Mouse (Mus musculus): ENCODE results near the gene Fkbp5.
"Not testable (repeated sequence)": the region's sequence is repeated elsewhere in the genome, so short reads cannot be mapped to it uniquely, and the experiment has no call there.

The Fkbp5 gene

GRCm38 (mm10) chr17:28418954-28419353 is 98.4 kb downstream of the Fkbp5 start:
- DNase-seq (ENCODE audit: low spot score): no peak

- DNase-seq (ENCODE audit: low spot score): not testable (repeated sequence)
Measured at GRCm38 (mm10) chr17:28418481-28418880, 98.8 kb downstream of the Fkbp5 start.

- no peak for DNase-seq (ENCODE audit: low spot score)
Measured at GRCm38 (mm10) chr17:28417771-28418170, 99.6 kb downstream of the Fkbp5 start.

GRCm38 (mm10) chr17:28415271-28415670 is 102.1 kb downstream of the Fkbp5 start:
- DNase-seq (ENCODE audit: low spot score): no peak

GRCm38 (mm10) chr17:28411381-28411960 is 105.9 kb downstream of the Fkbp5 start:
- no peak for DNase-seq (ENCODE audit: low spot score)

GRCm38 (mm10) chr17:28410731-28411130 is 106.6 kb downstream of the Fkbp5 start:
- no peak for DNase-seq (ENCODE audit: low spot score)

- DNase-seq (ENCODE audit: low spot score): no peak
Measured at GRCm38 (mm10) chr17:28408251-28408918, 108.9 kb downstream of the Fkbp5 start.

- peak; percentile 76 for DNase-seq (ENCODE audit: low spot score)
Measured at GRCm38 (mm10) chr17:28407418-28408250, 109.7 kb downstream of the Fkbp5 start.

- DNase-seq (ENCODE audit: low spot score): no peak
Measured at GRCm38 (mm10) chr17:28406471-28406870, 110.9 kb downstream of the Fkbp5 start.

- not testable (repeated sequence) for DNase-seq (ENCODE audit: low spot score)
Measured at GRCm38 (mm10) chr17:28404745-28405144, 112.6 kb downstream of the Fkbp5 start.

GRCm38 (mm10) chr17:28404301-28404700 is 113.0 kb downstream of the Fkbp5 start:
- no peak for DNase-seq (ENCODE audit: low spot score)

GRCm38 (mm10) chr17:28394994-28395393 is 122.3 kb downstream of the Fkbp5 start:
- DNase-seq (ENCODE audit: low spot score): no peak

GRCm38 (mm10) chr17:28394051-28394765 is 123.1 kb downstream of the Fkbp5 start:
- no peak for DNase-seq (ENCODE audit: low spot score)

GRCm38 (mm10) chr17:28391568-28392432 is 125.5 kb downstream of the Fkbp5 start:
- no peak for DNase-seq (ENCODE audit: low spot score)

- no peak for DNase-seq (ENCODE audit: low spot score)
Measured at GRCm38 (mm10) chr17:28388534-28388933, 128.8 kb downstream of the Fkbp5 start.

GRCm38 (mm10) chr17:28386150-28386905 is 131.0 kb downstream of the Fkbp5 start:
- peak; percentile 84 for DNase-seq (ENCODE audit: low spot score)

GRCm38 (mm10) chr17:28384298-28384697 is 133.0 kb downstream of the Fkbp5 start:
- no peak for DNase-seq (ENCODE audit: low spot score)

GRCm38 (mm10) chr17:28380255-28380654 is 137.1 kb downstream of the Fkbp5 start:
- no peak for DNase-seq (ENCODE audit: low spot score)

GRCm38 (mm10) chr17:28375592-28376061 is 141.7 kb downstream of the Fkbp5 start:
- DNase-seq (ENCODE audit: low spot score): no peak

GRCm38 (mm10) chr17:28374494-28374893 is 142.8 kb downstream of the Fkbp5 start:
- no peak for DNase-seq (ENCODE audit: low spot score)
